Mouse (Mus musculus) hindbrain, embryonic 16.5 days (tissue): ENCODE results near the gene Slamf7. TPM values are rescaled to one million over a fixed set of nuclear protein-coding genes. Genes with fewer than 3 reads are reported as not detected.
"Not testable (repeated sequence)": the region's sequence is repeated elsewhere in the genome, so short reads cannot be mapped to it uniquely, and the experiment has no call there.

Source experiments
- ATAC-seq: fragments of 200-750 bp; cut with Nextera tagmentation; 2 replicates; pipeline ENCODE4 v1.8.0; 2017; ENCODE audit warnings: moderate TSS enrichment, moderate library complexity
- H3K27ac ChIP-seq: fragments of 300-500 bp; sonication (generic); 2 replicates; pipeline ENCODE4 v1.5.1; 2014; ENCODE audit warnings: low read depth, mild to moderate bottlenecking, control low read depth, low read length, moderate library complexity
- H3K27me3 ChIP-seq: fragments of 300-500 bp; sonication (generic); replicated peaks from 2 replicates; pipeline ENCODE4 v1.6.1; 2014; ENCODE audit warnings: low read length; ENCODE audit not compliant: control insufficient read depth, insufficient read depth
- H3K36me3 ChIP-seq: fragments of 300-500 bp; sonication (generic); 2 replicates; pipeline ENCODE4 v1.6.1; 2014; ENCODE audit warnings: mild to moderate bottlenecking, low read length, moderate library complexity, mixed read lengths; ENCODE audit not compliant: control insufficient read depth, insufficient read depth
- H3K4me1 ChIP-seq: fragments of 300-500 bp; sonication (generic); 2 replicates; pipeline ENCODE4 v1.6.1; 2014; ENCODE audit warnings: low read depth, low read length; ENCODE audit not compliant: control insufficient read depth, insufficient read depth
- H3K4me2 ChIP-seq: fragments of 300-500 bp; sonication (generic); 2 replicates; pipeline ENCODE4 v1.6.1; 2014; ENCODE audit warnings: mild to moderate bottlenecking, low read length, control low read depth, moderate library complexity
- H3K4me3 ChIP-seq: fragments of 300-500 bp; sonication (generic); 2 replicates; pipeline ENCODE4 v1.5.1; 2014; ENCODE audit warnings: mild to moderate bottlenecking, low read length, control low read depth, moderate library complexity
- H3K9ac ChIP-seq: fragments of 300-500 bp; sonication (generic); 2 replicates; pipeline ENCODE4 v1.6.1; 2014; ENCODE audit warnings: low read depth, mild to moderate bottlenecking, control low read depth, low read length, moderate library complexity
- H3K9me3 ChIP-seq: fragments of 300-500 bp; sonication (generic); 2 replicates; pipeline ENCODE4 v1.6.1; 2014; ENCODE audit warnings: mild to moderate bottlenecking, low read length, moderate library complexity; ENCODE audit not compliant: control insufficient read depth
- WGBS: fragments of 180-500 bp; shearing (Covaris S2); extraction: QIAGEN DNeasy Blood & Tissue Kit; methylation state at CpG from one replicate; pipeline ENCODE4 v1.1.7; 2014; 5-methylcytosine and 5-hydroxymethylcytosine counted together
- polyA plus RNA-seq: library from polyadenylated mRNA; unstranded; fragments of >200 nt; fragmentation: Nextera tagmentation; extraction: Ambion mirVana; gene quantifications from 2 replicates; pipeline ENCODE4 v1.2.1, GENCODE M21; 2015

Gene Slamf7
- polyA plus RNA-seq, 1 experiment from 2014 or later: not detected

GRCm38 (mm10) chr1:171672854-171673475, 20.1 kb upstream of the Slamf7 start:
- Histone ChIP-seq H3K27ac (no peak overlapping the region), H3K36me3 (no peaks in the 10 kb centered on the region), H3K9me3 (no peaks in the 10 kb centered on the region), H3K4me1 (no peaks in the 10 kb centered on the region), H3K4me3 (no peak overlapping the region), H3K4me2 (no peak overlapping the region), H3K9ac (no peak overlapping the region), H3K27me3 (no peaks in the 10 kb centered on the region)
- 57% methylated on average over 5 of the region's 5 CpGs for WGBS
- ATAC-seq: peak; percentile 84

DNA sequence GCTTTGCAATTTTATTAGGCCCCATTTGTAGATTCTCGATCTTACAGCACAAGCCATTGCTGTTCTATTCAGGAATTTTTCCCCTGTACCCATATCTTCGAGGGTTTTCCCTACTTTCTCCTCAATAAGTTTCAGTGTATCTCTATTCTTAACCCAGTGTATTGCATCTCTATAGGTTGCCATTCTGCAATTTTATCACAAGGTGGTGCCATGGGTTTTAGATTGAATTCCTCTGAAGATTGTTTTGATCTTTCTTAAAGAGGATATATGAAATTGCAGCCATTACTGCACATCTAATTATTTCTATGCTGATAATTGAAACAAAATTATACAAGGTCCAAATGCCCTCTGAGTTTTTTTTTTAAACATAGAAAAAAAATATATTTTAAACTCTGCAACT, 19.6 kb upstream of the Slamf7 start:
- H3K9me3 ChIP-seq, H3K4me3 ChIP-seq, H3K4me1 ChIP-seq, H3K4me2 ChIP-seq, H3K27ac ChIP-seq, H3K27me3 ChIP-seq, H3K9ac ChIP-seq, ATAC-seq, H3K36me3 ChIP-seq: not testable (repeated sequence)
- 85% methylated on average over 2 of the region's 2 CpGs for WGBS

- 84% methylated on average over 1 of the region's 1 CpGs for WGBS
- Histone ChIP-seq H3K4me2 (no peak overlapping the region), H3K27ac (no peak overlapping the region), H3K9me3 (no peaks in the 10 kb centered on the region), H3K36me3 (no peaks in the 10 kb centered on the region), H3K4me3 (no peak overlapping the region), H3K27me3 (no peaks in the 10 kb centered on the region), H3K4me1 (no peaks in the 10 kb centered on the region), H3K9ac (no peak overlapping the region)
- ATAC-seq: no peak
Observed at GRCm38 (mm10) chr1:171667160-171667559, 14.3 kb upstream of the Slamf7 start.

DNA sequence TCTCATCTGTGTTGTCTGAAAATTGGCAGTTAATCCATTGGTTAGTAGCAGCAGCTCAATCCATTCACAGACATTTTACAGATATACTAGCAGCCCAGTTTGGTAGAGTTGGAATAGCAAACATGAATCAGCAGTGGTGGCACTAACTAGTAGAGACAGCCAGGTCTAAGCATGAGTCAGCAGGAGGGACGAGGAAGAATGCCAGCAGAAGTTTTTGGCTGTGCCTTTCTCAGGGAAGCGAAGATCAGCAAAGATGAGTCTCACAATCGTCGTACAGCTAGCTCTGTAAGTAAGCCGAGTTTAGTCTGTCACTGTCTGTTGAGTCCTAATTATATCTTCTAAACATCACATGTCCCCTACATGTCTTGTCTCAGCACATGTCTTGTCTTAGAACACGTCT, 13.5 kb upstream of the Slamf7 start:
- no peaks in the 10 kb centered on the region for H3K36me3 ChIP-seq
- H3K27ac ChIP-seq: no peak overlapping the region
- H3K4me3 ChIP-seq: no peak overlapping the region
- no peaks in the 10 kb centered on the region for H3K9me3 ChIP-seq
- H3K27me3 ChIP-seq: no peaks in the 10 kb centered on the region
- WGBS: 91% methylated on average over 6 of the region's 6 CpGs
- H3K4me2 ChIP-seq: no peak overlapping the region
- H3K4me1 ChIP-seq: no peaks in the 10 kb centered on the region
- ATAC-seq: no peak
- H3K9ac ChIP-seq: no peak overlapping the region

DNA sequence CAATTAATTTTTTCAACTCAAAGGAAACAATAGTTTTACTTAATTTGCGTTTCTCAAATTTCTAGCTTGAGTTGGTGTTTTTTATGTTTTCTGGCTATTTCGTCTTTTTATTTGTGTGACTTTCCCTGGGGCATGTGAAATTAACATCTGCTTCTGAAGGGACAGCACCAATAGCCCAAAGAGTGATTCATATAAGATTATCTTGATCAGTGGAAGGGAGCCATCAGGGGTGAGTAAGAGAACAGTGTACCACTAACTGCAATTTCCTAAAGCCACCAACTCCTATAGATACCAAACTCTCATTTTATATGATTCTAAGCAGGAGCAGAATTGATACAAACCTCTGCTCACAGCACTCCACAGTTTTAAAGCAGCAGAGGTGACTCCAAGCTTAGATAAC, 10.9 kb upstream of the Slamf7 start:
- H3K9ac ChIP-seq: no peak overlapping the region
- H3K9me3 ChIP-seq: no peaks in the 10 kb centered on the region
- H3K27ac ChIP-seq: no peak overlapping the region
- no peaks in the 10 kb centered on the region for H3K4me1 ChIP-seq
- ATAC-seq: no peak
- 85% methylated on average over 2 of the region's 2 CpGs for WGBS
- H3K4me2 ChIP-seq: no peak overlapping the region
- H3K36me3 ChIP-seq: no peaks in the 10 kb centered on the region
- no peak overlapping the region for H3K4me3 ChIP-seq
- no peaks in the 10 kb centered on the region for H3K27me3 ChIP-seq

GRCm38 (mm10) chr1:171661482-171661881, 8.6 kb upstream of the Slamf7 start:
- Histone ChIP-seq H3K9ac (no peak overlapping the region), H3K36me3 (no peaks in the 10 kb centered on the region), H3K27ac (no peak overlapping the region), H3K4me1 (no peaks in the 10 kb centered on the region), H3K27me3 (no peaks in the 10 kb centered on the region), H3K4me2 (no peak overlapping the region), H3K9me3 (no peaks in the 10 kb centered on the region), H3K4me3 (no peak overlapping the region)
- ATAC-seq: no peak
- 52% methylated on average over 2 of the region's 2 CpGs for WGBS

DNA sequence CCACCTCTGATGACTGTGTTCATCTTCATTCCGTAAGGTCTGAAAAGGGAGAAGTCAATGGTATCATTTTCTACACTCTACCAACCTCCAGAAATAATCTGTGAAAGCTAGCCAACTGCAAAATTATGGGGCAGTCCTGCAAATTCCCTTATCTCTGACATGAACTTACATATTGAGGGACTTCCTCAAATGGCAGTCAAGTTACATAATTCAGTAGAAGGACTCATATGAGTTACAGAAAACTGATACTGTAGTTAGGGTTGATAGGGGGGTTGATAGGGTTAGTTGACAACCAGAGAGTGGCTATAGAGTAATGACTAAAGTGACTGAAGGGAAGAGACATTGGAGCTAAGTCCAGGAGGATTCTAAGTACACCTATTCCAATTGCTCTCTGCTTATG, 7.6 kb upstream of the Slamf7 start:
- 98% methylated on average over 1 of the region's 1 CpGs for WGBS
- H3K27me3 ChIP-seq: no peaks in the 10 kb centered on the region
- no peaks in the 10 kb centered on the region for H3K9me3 ChIP-seq
- ATAC-seq: no peak
- no peaks in the 10 kb centered on the region for H3K4me1 ChIP-seq
- no peak overlapping the region for H3K4me3 ChIP-seq
- no peak overlapping the region for H3K27ac ChIP-seq
- no peak overlapping the region for H3K9ac ChIP-seq
- H3K4me2 ChIP-seq: no peak overlapping the region
- H3K36me3 ChIP-seq: no peaks in the 10 kb centered on the region

- H3K9me3 ChIP-seq: no peaks in the 10 kb centered on the region
- H3K4me2 ChIP-seq: no peak overlapping the region
- no peak overlapping the region for H3K4me3 ChIP-seq
- no peaks in the 10 kb centered on the region for H3K36me3 ChIP-seq
- 0 out of 2 replicates have a peak, but pooled peaks have one; percentile 50 for ATAC-seq
- WGBS: 80% methylated on average over 5 of the region's 5 CpGs
- H3K9ac ChIP-seq: no peak overlapping the region
- no peaks in the 10 kb centered on the region for H3K4me1 ChIP-seq
- H3K27me3 ChIP-seq: no peaks in the 10 kb centered on the region
- no peak overlapping the region for H3K27ac ChIP-seq
Observed at GRCm38 (mm10) chr1:171658561-171658991, 5.7 kb upstream of the Slamf7 start.

GRCm38 (mm10) chr1:171648840-171649239, 4.0 kb downstream of the Slamf7 start:
- no peaks in the 10 kb centered on the region for H3K27me3 ChIP-seq
- H3K4me1 ChIP-seq: no peaks in the 10 kb centered on the region
- no peak overlapping the region for H3K27ac ChIP-seq
- H3K9me3 ChIP-seq: no peaks in the 10 kb centered on the region
- no peak overlapping the region for H3K9ac ChIP-seq
- H3K36me3 ChIP-seq: no peaks in the 10 kb centered on the region
- WGBS: 75% methylated on average over 8 of the region's 8 CpGs
- no peak for ATAC-seq
- no peak overlapping the region for H3K4me3 ChIP-seq
- no peak overlapping the region for H3K4me2 ChIP-seq

- H3K4me3 ChIP-seq: no peak overlapping the region
- no peak for ATAC-seq
- no peaks in the 10 kb centered on the region for H3K36me3 ChIP-seq
- no peak overlapping the region for H3K4me2 ChIP-seq
- no peak overlapping the region for H3K9ac ChIP-seq
- H3K27me3 ChIP-seq: no peaks in the 10 kb centered on the region
- H3K9me3 ChIP-seq: no peaks in the 10 kb centered on the region
- WGBS: 88% methylated on average over 5 of the region's 5 CpGs
- H3K27ac ChIP-seq: no peak overlapping the region
- no peaks in the 10 kb centered on the region for H3K4me1 ChIP-seq
Observed at GRCm38 (mm10) chr1:171647716-171648115, 5.1 kb downstream of the Slamf7 start.
